Mouse (Mus musculus) hindbrain, postnatal 0 days (tissue): Measurements from ENCODE around the gene Helb. TPM values are rescaled to one million over a fixed set of nuclear protein-coding genes. Genes with fewer than 3 reads are reported as not detected.

Experiments used
- ATAC-seq: fragments of 200-750 bp; cut with Nextera tagmentation; 2 replicates; pipeline ENCODE4 v1.8.0; 2017; ENCODE audit warnings: mild to moderate bottlenecking, moderate TSS enrichment, moderate library complexity
- DNase-seq: peaks from one replicate; pipeline ENCODE4 v3.0.0-alpha.2; 2015; ENCODE audit warnings: low spot score
- H3K27ac ChIP-seq: fragments of 300-500 bp; sonication (generic); 2 replicates; pipeline ENCODE4 v1.5.1; 2014; ENCODE audit warnings: mild to moderate bottlenecking
- H3K27me3 ChIP-seq: fragments of 300-500 bp; sonication (generic); 2 replicates; pipeline ENCODE4 v1.6.1; 2014; ENCODE audit warnings: low read length, mixed read lengths; ENCODE audit not compliant: insufficient read depth
- H3K36me3 ChIP-seq: fragments of 300-500 bp; sonication (generic); 2 replicates; pipeline ENCODE4 v1.6.1; 2014; ENCODE audit warnings: low read length, mixed read lengths; ENCODE audit not compliant: insufficient read depth
- H3K4me1 ChIP-seq: fragments of 300-500 bp; sonication (generic); 2 replicates; pipeline ENCODE4 v1.6.1; 2014; ENCODE audit warnings: antibody characterized with exemption, low read length, mixed read lengths; ENCODE audit not compliant: insufficient read depth
- H3K4me2 ChIP-seq: fragments of 300-500 bp; sonication (generic); 2 replicates; pipeline ENCODE4 v1.6.1; 2014; ENCODE audit warnings: low read depth, mild to moderate bottlenecking, low read length, moderate library complexity, mixed read lengths
- H3K4me3 ChIP-seq: fragments of 300-500 bp; sonication (generic); 2 replicates; pipeline ENCODE4 v1.5.1; 2014; ENCODE audit warnings: low read length
- H3K9ac ChIP-seq: fragments of 300-500 bp; sonication (generic); replicated peaks from 2 replicates; pipeline ENCODE4 v1.6.1; 2014; ENCODE audit warnings: mild to moderate bottlenecking, low read length, moderate library complexity, mixed read lengths
- H3K9me3 ChIP-seq: fragments of 300-500 bp; sonication (generic); 2 replicates; pipeline ENCODE4 v1.6.1; 2016; ENCODE audit warnings: low read length, mixed read lengths
- CTCF ChIP-seq: IDR thresholded peaks from 2 replicates; pipeline ENCODE4 v1.5.1; 2016; ENCODE audit warnings: antibody characterized with exemption, control low read depth, low read depth
- WGBS: fragments of 180-500 bp; shearing (Covaris S2); extraction: QIAGEN DNeasy Blood & Tissue Kit; methylation state at CpG from one replicate; pipeline ENCODE4 v1.1.7; 2014; 5-methylcytosine and 5-hydroxymethylcytosine counted together
- polyA plus RNA-seq: library from polyadenylated mRNA; unstranded; fragments of >200 nt; fragmentation: Nextera tagmentation; extraction: Ambion mirVana; gene quantifications from 2 replicates; pipeline ENCODE4 v1.2.1, GENCODE M21; 2015
- total RNA-seq: library from RNA; depleted of rRNA; stranded (reverse); fragments of >200 nt; gene quantifications from 2 replicates; pipeline ENCODE4 v1.2.3, GENCODE M21; 2014

The Helb gene
- total and polyA plus RNA-seq, 2 experiments from 2014 or later, result 1.6 to 2.1 TPM

DNA sequence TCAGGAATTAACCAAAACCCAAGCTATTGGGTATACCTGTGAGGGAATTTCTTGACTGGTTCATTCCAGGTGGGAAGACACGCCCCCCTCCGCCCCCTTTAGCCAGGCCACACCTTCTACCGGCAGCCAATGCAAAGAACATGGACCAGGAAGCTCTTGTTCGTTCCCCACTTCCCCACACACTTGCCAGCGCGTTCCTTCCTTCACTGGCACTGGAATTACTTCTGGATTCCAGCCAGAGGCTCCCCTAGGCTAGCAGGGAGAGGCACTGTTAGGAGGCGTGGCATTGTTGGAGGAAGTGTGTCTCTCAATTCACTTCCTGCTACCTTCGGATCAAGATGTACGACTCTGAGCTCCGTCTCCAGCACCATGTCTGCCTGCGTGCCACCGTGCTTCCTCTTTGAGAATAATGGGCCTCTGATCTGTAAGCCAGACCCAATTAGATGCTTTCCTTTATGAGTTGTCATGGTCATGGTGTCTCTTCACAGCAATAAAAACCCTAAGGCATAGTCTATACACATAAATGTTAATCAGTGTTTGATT is 23.3 kb upstream of the Helb start:
- no peak overlapping the region for H3K4me3 ChIP-seq
- no peaks in the 10 kb centered on the region for H3K27me3 ChIP-seq
- H3K4me1 ChIP-seq, result no peaks in the 10 kb centered on the region
- WGBS, result 86% methylated on average over 12 of the region's 12 CpGs
- no peak overlapping the region for H3K27ac ChIP-seq
- H3K36me3 ChIP-seq, result no peaks in the 10 kb centered on the region
- H3K4me2 ChIP-seq, result no peak overlapping the region
- TF ChIP-seq CTCF, result no peak
- DNase-seq (no peak), ATAC-seq (no peak)
- no peak overlapping the region for H3K9ac ChIP-seq
- H3K9me3 ChIP-seq, result no peaks in the 10 kb centered on the region

DNA sequence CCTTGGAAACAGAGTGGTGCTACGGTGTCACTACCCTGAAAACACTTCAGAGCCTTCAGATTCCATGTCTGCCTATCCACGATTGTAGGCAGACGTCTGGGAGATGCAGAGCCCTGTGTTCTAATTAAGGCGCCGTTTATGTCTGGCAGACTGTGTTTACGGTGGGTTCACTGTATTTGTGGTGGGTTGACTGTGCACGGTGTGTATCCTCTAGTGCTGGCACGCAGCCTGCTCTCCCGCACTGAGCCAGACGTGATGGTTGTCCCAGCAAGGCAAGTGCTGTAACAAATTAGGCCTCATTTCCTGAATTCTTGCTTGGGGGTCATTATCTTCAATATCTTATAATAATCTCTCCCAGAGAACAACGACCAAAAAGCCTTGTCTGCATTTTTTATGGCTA is 20.9 kb upstream of the Helb start:
- Histone ChIP-seq H3K36me3 (no peaks in the 10 kb centered on the region), H3K4me3 (no peak overlapping the region), H3K27me3 (no peaks in the 10 kb centered on the region), H3K4me2 (no peak overlapping the region), H3K9ac (no peak overlapping the region; the same call in 1 of the 2 replicates), H3K4me1 (no peaks in the 10 kb centered on the region), H3K9me3 (no peaks in the 10 kb centered on the region), H3K27ac (no peak overlapping the region)
- DNase-seq, result no peak
- WGBS, result 50% methylated on average over 11 of the region's 11 CpGs
- TF ChIP-seq CTCF, result no peak
- no peak for ATAC-seq

DNA sequence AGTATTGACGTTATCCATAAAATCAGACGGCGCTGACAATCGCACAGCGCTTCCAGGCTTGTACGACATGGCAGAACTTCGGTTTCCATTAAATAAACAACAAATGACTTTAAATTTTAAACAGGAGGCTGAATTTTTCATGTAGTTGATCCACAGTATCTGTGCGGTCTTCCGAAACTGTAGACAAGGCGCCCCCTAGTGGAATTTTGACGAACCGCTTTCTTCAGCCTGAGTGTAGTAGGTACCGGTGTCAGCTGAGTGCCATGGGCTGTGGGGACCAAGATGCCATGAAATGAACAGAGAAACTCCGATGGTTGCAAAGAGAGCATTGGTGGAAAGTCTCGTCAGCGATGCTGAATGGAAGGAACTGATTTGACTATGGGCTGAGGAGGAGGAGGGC is 17.8 kb upstream of the Helb start:
- H3K27ac ChIP-seq, result no peak overlapping the region
- H3K9me3 ChIP-seq, result no peaks in the 10 kb centered on the region
- no peak overlapping the region for H3K4me3 ChIP-seq
- no peaks in the 10 kb centered on the region for H3K36me3 ChIP-seq
- H3K9ac ChIP-seq, result no peak overlapping the region
- H3K4me1 ChIP-seq, result no peaks in the 10 kb centered on the region
- peak; percentile 71 for TF ChIP-seq CTCF
- H3K27me3 ChIP-seq, result no peaks in the 10 kb centered on the region
- DNase-seq (peak; percentile 85), ATAC-seq (peak; percentile 69; the same call in 1 of the 2 replicates)
- WGBS, result 63% methylated on average over 16 of the region's 16 CpGs
- no peak overlapping the region for H3K4me2 ChIP-seq

DNA sequence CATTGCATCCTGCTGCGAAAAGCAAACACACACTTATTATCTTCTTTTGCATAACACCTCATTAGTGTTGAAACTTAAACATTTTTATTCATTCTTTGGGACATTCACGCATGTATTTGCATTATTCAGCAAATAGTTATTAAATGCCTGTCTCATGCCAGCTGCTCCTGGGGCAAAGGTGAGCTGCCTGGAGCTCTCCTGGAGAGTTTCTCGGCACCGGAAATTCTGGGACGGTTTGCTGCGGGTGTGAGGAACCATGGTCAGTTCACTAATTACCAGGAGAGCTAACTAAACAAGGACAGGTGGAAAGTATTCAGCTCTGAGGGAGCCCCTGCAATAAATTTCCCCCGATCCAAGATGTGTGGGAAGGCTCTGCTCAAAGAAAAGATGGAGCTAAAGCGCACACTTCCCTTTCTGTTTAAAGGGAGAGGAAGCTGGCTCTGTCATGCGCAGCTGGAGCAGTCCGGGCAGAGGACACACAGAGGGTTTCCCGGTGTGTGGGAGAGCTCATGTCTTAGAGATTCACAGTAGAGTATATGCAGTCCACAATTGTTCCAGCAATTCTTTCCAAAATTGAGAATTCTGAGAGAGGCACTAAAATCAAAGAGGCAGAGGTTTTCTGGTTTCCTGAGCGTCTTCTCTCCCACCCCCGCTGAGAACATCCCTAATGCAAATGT is 16.0 kb upstream of the Helb start:
- H3K9me3 ChIP-seq, result no peaks in the 10 kb centered on the region
- H3K4me1 ChIP-seq, result no peaks in the 10 kb centered on the region
- 44% methylated on average over 13 of the region's 13 CpGs for WGBS
- H3K4me2 ChIP-seq, result 0 out of 2 replicates have a peak overlapping the region, but pooled peaks have one; percentile 16
- H3K4me3 ChIP-seq, result no peak overlapping the region
- no peak for TF ChIP-seq CTCF
- DNase-seq (peak; percentile 13), ATAC-seq (no peak)
- H3K27me3 ChIP-seq, result no peaks in the 10 kb centered on the region
- H3K9ac ChIP-seq, result no peak overlapping the region
- no peak overlapping the region for H3K27ac ChIP-seq
- H3K36me3 ChIP-seq, result no peaks in the 10 kb centered on the region

DNA sequence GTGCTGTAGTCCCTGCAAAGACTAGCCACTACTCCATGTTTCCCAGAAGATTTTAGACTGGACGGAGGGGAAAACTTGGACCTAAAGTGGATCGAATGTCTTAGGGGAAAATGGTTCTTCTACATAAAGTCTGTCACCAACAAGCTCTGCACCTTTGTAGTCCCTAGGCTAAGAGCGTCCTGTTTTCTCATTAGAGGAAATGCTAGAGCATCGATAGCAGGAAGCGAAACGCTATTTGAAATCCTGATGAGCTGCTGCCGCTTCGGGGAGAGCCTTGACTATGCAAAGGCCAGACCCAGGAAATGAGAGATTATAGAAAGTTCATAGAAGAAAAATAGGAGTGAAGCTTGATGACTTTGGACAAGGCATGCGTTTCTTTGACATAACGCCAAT is 12.7 kb upstream of the Helb start:
- no peaks in the 10 kb centered on the region for H3K27me3 ChIP-seq
- ATAC-seq (no peak), DNase-seq (no peak)
- H3K9me3 ChIP-seq, result no peaks in the 10 kb centered on the region
- H3K27ac ChIP-seq, result no peak overlapping the region
- no peaks in the 10 kb centered on the region for H3K4me1 ChIP-seq
- no peak for TF ChIP-seq CTCF
- H3K4me2 ChIP-seq, result no peak overlapping the region
- WGBS, result 78% methylated on average over 10 of the region's 10 CpGs
- no peaks in the 10 kb centered on the region for H3K36me3 ChIP-seq
- no peak overlapping the region for H3K4me3 ChIP-seq
- no peak overlapping the region for H3K9ac ChIP-seq

DNA sequence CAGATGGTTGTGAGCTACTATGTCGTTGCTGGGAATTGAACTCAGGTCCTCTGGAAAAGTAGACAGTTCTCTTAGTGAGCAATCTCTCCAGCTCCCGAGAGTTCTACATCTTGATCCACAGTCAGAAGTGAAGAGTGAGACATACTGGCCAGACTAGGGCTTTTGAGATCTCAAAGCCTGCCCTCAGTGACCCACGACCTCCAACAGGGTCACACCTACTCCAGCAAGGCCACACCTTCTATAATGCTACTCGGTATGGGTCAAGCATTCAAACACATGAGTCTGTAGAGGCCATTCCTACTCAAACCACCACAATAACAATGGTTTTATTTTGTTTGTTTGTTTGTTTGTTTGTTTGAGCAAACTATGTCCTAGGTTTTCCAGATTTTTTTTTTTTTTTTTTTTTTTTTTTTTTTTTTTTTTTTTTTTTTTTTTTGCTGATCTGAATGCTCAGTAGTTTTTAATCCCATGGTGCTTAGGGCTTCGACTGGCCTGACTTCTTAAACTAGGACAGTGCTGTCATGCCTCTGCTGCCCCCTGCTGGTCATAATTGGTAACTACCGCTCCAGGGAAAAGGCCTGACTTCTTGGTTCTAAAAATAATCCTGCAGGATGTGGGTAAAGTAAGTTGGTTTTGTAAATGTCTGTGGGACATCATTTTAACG is 12.1 kb upstream of the Helb start:
- Histone ChIP-seq H3K4me1 (no peaks in the 10 kb centered on the region), H3K9me3 (no peaks in the 10 kb centered on the region), H3K9ac (no peak overlapping the region), H3K4me2 (no peak overlapping the region), H3K36me3 (no peaks in the 10 kb centered on the region), H3K27ac (no peak overlapping the region), H3K27me3 (no peaks in the 10 kb centered on the region), H3K4me3 (no peak overlapping the region)
- DNase-seq (peak; percentile 90), ATAC-seq (peak; percentile 66; the same call in 1 of the 2 replicates)
- 48% methylated on average over 7 of the region's 7 CpGs for WGBS
- peak; percentile 88 for TF ChIP-seq CTCF

DNA sequence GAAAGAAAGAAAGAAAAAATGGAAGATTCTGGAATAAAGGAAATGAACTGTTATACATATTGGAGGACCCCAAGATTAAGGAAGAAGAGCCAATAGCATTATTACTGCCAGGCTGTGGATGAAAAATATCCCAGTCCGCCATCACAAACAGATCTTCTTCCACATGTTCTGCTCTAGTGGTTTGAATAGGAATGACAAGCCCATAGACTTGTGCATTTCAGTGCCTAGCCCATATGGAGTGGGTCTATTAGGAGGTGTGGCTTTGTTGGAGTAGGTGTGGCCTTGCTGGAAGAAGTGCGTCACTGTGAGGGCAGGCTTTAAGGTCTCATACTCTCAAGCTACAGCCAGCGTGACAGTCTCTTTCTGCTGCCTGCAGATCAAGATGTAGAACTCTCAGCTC is 10.9 kb upstream of the Helb start:
- no peak for DNase-seq
- Histone ChIP-seq H3K4me2 (no peak overlapping the region), H3K4me1 (no peaks in the 10 kb centered on the region), H3K27ac (no peak overlapping the region), H3K9ac (no peak overlapping the region), H3K9me3 (no peaks in the 10 kb centered on the region), H3K36me3 (no peaks in the 10 kb centered on the region), H3K4me3 (no peak overlapping the region), H3K27me3 (no peaks in the 10 kb centered on the region)
- no peak for ATAC-seq
- TF ChIP-seq CTCF, result no peak
- WGBS, result 92% methylated on average over 3 of the region's 3 CpGs
